Mouse (Mus musculus) hindbrain, embryonic 14.5 days (tissue): ENCODE data around the gene Mad2l1bp. TPM values are rescaled to one million over a fixed set of nuclear protein-coding genes. Genes with fewer than 3 reads are reported as not detected.
A peak's percentile ranks its signal among the peaks of the same experiment; 100 is the strongest.

ENCODE experiments used
- ATAC-seq: fragments of 200-750 bp; cut with Nextera tagmentation; 2 replicates; pipeline ENCODE4 v1.8.0; 2017; ENCODE audit warnings: moderate number of reproducible peaks, mild to moderate bottlenecking, moderate TSS enrichment, moderate library complexity; ENCODE audit not compliant: low FRiP score
- DNase-seq: peaks from one replicate; pipeline ENCODE4 v3.0.0-alpha.2; 2015; ENCODE audit warnings: low spot score
- H3K27ac ChIP-seq: fragments of 300-500 bp; sonication (generic); 2 replicates; pipeline ENCODE4 v1.5.1; 2014; ENCODE audit warnings: mild to moderate bottlenecking, moderate library complexity
- H3K27me3 ChIP-seq: fragments of 300-500 bp; sonication (generic); 2 replicates; pipeline ENCODE4 v1.6.1; 2014; ENCODE audit warnings: mild to moderate bottlenecking, low read length, mixed read lengths; ENCODE audit not compliant: control insufficient read depth, insufficient read depth
- H3K36me3 ChIP-seq: fragments of 300-500 bp; sonication (generic); replicated peaks from 2 replicates; pipeline ENCODE4 v1.6.1; 2014; ENCODE audit not compliant: control insufficient read depth, insufficient read depth
- H3K4me1 ChIP-seq: fragments of 300-500 bp; sonication (generic); replicated peaks from 2 replicates; pipeline ENCODE4 v1.6.1; 2014; ENCODE audit warnings: antibody characterized with exemption, low read length, mixed read lengths; ENCODE audit not compliant: control insufficient read depth, insufficient read depth
- H3K4me2 ChIP-seq: fragments of 300-500 bp; sonication (generic); replicated peaks from 2 replicates; pipeline ENCODE4 v1.6.1; 2014; ENCODE audit warnings: mild to moderate bottlenecking, moderate library complexity
- H3K4me3 ChIP-seq: fragments of 300-500 bp; sonication (generic); replicated peaks from 2 replicates; pipeline ENCODE4 v1.5.1; 2014; ENCODE audit warnings: mild to moderate bottlenecking, low read length
- H3K9ac ChIP-seq: fragments of 300-500 bp; sonication (generic); 2 replicates; pipeline ENCODE4 v1.6.1; 2014
- H3K9me3 ChIP-seq: fragments of 300-500 bp; sonication (generic); 2 replicates; pipeline ENCODE4 v1.6.1; 2016; ENCODE audit warnings: low read length; ENCODE audit not compliant: control insufficient read depth
- WGBS: fragments of 180-500 bp; shearing (Covaris S2); extraction: QIAGEN DNeasy Blood & Tissue Kit; methylation state at CpG from one replicate; pipeline ENCODE4 v1.1.7; 2014; 5-methylcytosine and 5-hydroxymethylcytosine counted together
- polyA plus RNA-seq: library from polyadenylated mRNA; unstranded; fragments of >200 nt; fragmentation: Nextera tagmentation; extraction: Ambion mirVana; gene quantifications from 2 replicates; pipeline ENCODE4 v1.2.1, GENCODE M21; 2014

Mad2l1bp gene
- polyA plus RNA-seq, 1 experiment from 2014 or later = 21.9 TPM

DNA sequence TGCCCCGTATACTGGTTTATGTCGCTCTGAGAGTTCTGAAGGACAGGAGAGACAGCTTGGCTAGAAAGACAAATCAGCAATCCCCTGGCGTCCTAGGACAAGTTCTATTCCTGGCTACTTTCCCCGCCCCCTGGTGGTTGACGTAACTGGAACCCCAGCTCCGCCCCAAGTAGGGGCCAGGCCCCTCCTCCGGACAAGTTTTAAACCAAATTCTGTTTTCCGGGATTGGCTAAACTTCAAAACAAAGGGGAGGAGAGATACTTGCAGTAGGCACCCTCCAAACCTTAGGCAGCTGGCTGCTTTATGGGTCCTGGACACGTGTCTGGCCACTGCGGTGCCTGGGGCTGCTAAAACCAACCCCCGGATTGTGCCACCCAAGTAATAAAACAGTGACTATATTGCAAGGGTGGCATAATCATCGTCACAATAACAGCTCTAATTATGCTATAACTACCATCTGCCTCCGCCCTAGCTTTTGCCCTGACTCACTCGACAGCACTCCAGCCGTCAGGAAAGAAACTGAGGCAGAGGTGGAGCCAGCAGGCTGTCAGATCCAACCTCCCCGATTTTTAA is 6.8 kb upstream of the Mad2l1bp start:
- H3K27ac ChIP-seq = peak overlapping the region; percentile 56
- peak overlapping the region; percentile 45 for H3K9ac ChIP-seq
- DNase-seq (peak; percentile 79), ATAC-seq (peak; percentile 54)
- H3K4me1 ChIP-seq = peaks cover 12% of the 10 kb centered on the region
- no peaks in the 10 kb centered on the region for H3K27me3 ChIP-seq
- H3K4me3 ChIP-seq = peak overlapping the region; percentile 73
- H3K36me3 ChIP-seq = peaks cover 20% of the 10 kb centered on the region
- H3K9me3 ChIP-seq = no peaks in the 10 kb centered on the region
- WGBS = 0% methylated on average over 16 of the region's 16 CpGs
- H3K4me2 ChIP-seq = peak overlapping the region; percentile 72

DNA sequence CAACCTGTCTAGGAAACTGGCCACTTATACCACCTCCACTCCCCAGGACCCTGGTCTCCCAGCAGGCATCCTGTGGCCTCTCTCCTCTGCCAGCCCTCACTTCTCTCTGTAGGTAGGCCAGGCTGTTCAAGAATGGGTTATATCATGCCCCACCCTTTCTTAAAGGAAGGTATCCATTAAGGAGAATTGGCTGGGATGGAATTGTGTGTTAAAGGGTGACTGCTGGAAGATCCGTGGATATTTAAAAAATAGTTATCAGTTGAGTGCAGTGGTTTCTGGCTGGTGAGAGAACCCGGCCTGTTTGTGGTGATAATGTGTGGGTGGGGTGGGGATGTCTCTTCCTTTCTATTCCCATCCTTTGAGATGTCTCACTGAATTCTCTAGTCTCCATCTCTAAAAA is 5.9 kb upstream of the Mad2l1bp start:
- no peak overlapping the region for H3K27ac ChIP-seq
- no peaks in the 10 kb centered on the region for H3K27me3 ChIP-seq
- DNase-seq (no peak), ATAC-seq (no peak)
- peaks cover 11% of the 10 kb centered on the region for H3K36me3 ChIP-seq
- peaks cover 12% of the 10 kb centered on the region for H3K4me1 ChIP-seq
- H3K9me3 ChIP-seq = no peaks in the 10 kb centered on the region
- no peak overlapping the region for H3K4me3 ChIP-seq
- WGBS = 73% methylated on average over 2 of the region's 2 CpGs
- H3K9ac ChIP-seq = no peak overlapping the region
- peak overlapping the region; percentile 72; the same call in 1 of the 2 replicates for H3K4me2 ChIP-seq

DNA sequence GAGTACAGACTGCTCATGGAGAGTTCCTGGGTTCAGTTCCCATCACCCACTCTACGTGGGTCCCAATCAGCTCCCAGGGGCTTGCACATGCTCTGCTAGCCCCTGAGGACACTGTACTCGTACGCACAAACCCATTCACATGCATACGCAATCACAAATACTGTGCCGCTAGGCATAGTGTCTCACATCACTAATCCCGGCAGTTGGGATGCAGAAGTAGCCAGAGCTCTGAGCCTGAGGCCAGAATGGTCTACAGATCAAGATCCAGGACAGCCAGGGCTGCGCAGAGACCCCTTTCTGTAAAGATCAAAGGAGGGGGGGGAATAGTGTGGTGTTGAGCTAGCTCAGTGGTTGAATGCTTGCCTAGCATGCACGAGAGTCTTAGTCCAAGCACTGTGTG is 3.8 kb upstream of the Mad2l1bp start:
- no peak overlapping the region for H3K27ac ChIP-seq
- peaks cover 20% of the 10 kb centered on the region for H3K4me1 ChIP-seq
- 90% methylated on average over 8 of the region's 8 CpGs for WGBS
- H3K27me3 ChIP-seq = no peaks in the 10 kb centered on the region
- no peaks in the 10 kb centered on the region for H3K36me3 ChIP-seq
- no peaks in the 10 kb centered on the region for H3K9me3 ChIP-seq
- no peak overlapping the region for H3K9ac ChIP-seq
- no peak for DNase-seq
- no peak overlapping the region for H3K4me2 ChIP-seq
- no peak for ATAC-seq
- H3K4me3 ChIP-seq = no peak overlapping the region

DNA sequence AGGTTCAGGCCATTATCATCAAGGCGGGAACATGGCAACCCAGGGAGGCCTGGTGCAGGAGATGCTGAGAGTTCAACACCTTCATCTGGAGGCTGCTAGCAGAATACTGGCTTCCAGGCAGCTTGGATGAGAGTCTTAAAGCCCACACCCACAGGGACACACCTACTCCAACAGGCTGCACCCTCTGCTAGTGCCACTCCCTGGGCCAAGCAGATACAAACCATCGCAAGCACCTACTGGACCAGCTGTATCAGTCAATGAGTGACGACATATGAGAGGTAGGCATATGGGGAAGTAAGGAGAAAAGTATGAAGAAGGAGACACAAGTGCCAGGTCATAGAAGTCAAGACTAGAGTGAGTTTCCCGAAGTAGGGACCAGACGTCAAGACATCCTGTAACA is 3.3 kb upstream of the Mad2l1bp start:
- 91% methylated on average over 5 of the region's 5 CpGs for WGBS
- no peak overlapping the region for H3K9ac ChIP-seq
- H3K27ac ChIP-seq = no peak overlapping the region
- no peak overlapping the region for H3K4me2 ChIP-seq
- H3K9me3 ChIP-seq = no peaks in the 10 kb centered on the region
- no peak overlapping the region for H3K4me3 ChIP-seq
- H3K27me3 ChIP-seq = no peaks in the 10 kb centered on the region
- H3K36me3 ChIP-seq = no peaks in the 10 kb centered on the region
- ATAC-seq (no peak), DNase-seq (no peak)
- peaks cover 15% of the 10 kb centered on the region for H3K4me1 ChIP-seq

- Histone ChIP-seq H3K9ac (no peak overlapping the region), H3K9me3 (no peaks in the 10 kb centered on the region), H3K27me3 (no peaks in the 10 kb centered on the region), H3K4me3 (no peak overlapping the region), H3K36me3 (no peaks in the 10 kb centered on the region), H3K4me2 (no peak overlapping the region), H3K4me1 (peaks cover 8% of the 10 kb centered on the region), H3K27ac (no peak overlapping the region)
- WGBS = 99% methylated on average over 3 of the region's 3 CpGs
- ATAC-seq = no peak
- DNase-seq = no peak
Measured at GRCm38 (mm10) chr17:46154336-46154735, 983 bp upstream of the Mad2l1bp start.

- DNase-seq = peak; percentile 73
- Histone ChIP-seq H3K36me3 (peaks cover 32% of the 10 kb centered on the region), H3K27ac (0 out of 2 replicates have a peak within 1 kb of the TSS, but pooled peaks have one; percentile 12), H3K9ac (peak within 1 kb of the TSS; percentile 57), H3K27me3 (no peaks in the 10 kb centered on the region), H3K9me3 (no peaks in the 10 kb centered on the region), H3K4me1 (peaks cover 5% of the 10 kb centered on the region; the same call in 1 of the 2 replicates), H3K4me3 (peak within 1 kb of the TSS; percentile 39), H3K4me2 (peak within 1 kb of the TSS; percentile 65)
- WGBS = 5% methylated on average over 37 of the region's 37 CpGs
- peak; percentile 94 for ATAC-seq
Measured at GRCm38 (mm10) chr17:46143578-46144423, 9.6 kb downstream of the Mad2l1bp start, which contains the start of gene Rsph9. TSS of gene Rsph9 (minus strand) at chr17:46144216.

GRCm38 (mm10) chr17:46139872-46140271 is 13.5 kb downstream of the Mad2l1bp start:
- Histone ChIP-seq H3K9ac (no peak overlapping the region), H3K4me2 (no peak overlapping the region), H3K4me1 (peaks cover 5% of the 10 kb centered on the region; the same call in 1 of the 2 replicates), H3K4me3 (no peak overlapping the region), H3K36me3 (no peaks in the 10 kb centered on the region), H3K27ac (no peak overlapping the region), H3K9me3 (no peaks in the 10 kb centered on the region), H3K27me3 (no peaks in the 10 kb centered on the region)
- ATAC-seq (no peak), DNase-seq (no peak)
- 92% methylated on average over 3 of the region's 3 CpGs for WGBS

DNA sequence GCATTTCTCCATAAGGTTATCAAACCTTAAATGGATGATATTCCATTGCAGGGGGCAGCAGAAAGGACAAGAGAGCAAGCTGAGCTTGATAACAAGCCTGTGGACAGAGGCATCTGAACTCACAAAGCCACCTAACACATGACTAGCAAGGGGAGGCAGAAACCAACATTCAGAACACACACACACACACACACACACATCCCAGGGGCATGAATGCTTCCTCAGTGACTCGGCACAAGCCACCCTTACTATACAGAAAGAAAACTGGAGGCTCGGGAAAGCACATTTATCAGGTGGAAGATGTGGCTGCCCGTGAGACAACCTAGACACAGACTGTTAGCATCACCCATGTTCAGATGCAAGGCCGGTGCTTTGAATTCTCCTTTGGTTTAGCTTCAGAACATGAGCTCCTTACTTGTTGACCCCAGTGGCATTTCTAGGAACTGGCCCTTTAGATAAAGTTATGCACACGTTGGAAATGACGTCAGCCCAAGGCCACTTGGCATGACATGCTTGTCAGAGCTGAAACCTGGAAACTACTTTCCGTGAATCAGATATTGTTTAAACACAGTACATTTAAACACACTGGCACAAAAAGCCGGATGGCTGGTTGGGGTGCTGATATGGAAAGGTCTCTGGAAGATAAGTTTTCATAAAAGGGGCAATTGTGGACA is 14.7 kb downstream of the Mad2l1bp start:
- no peak for DNase-seq
- Histone ChIP-seq H3K4me2 (no peak overlapping the region), H3K4me3 (no peak overlapping the region), H3K4me1 (peaks cover 5% of the 10 kb centered on the region; the same call in 1 of the 2 replicates), H3K27me3 (no peaks in the 10 kb centered on the region), H3K27ac (no peak overlapping the region), H3K36me3 (no peaks in the 10 kb centered on the region), H3K9me3 (no peaks in the 10 kb centered on the region), H3K9ac (no peak overlapping the region)
- WGBS = 87% methylated on average over 8 of the region's 8 CpGs
- ATAC-seq = no peak

- Histone ChIP-seq H3K4me1 (no peaks in the 10 kb centered on the region), H3K27me3 (no peaks in the 10 kb centered on the region), H3K9me3 (no peaks in the 10 kb centered on the region), H3K27ac (no peak overlapping the region), H3K4me2 (no peak overlapping the region), H3K36me3 (peaks cover 25% of the 10 kb centered on the region), H3K4me3 (no peak overlapping the region), H3K9ac (no peak overlapping the region)
- WGBS = 72% methylated on average over 8 of the region's 8 CpGs
- ATAC-seq (0 out of 2 replicates have a peak, but pooled peaks have one; percentile 16), DNase-seq (no peak)
Measured at GRCm38 (mm10) chr17:46132862-46133261, 20.5 kb downstream of the Mad2l1bp start.
